Mouse (Mus musculus): ENCODE data around the gene Tmx2. TPM values are rescaled to one million over a fixed set of nuclear protein-coding genes. Genes with fewer than 3 reads are reported as not detected.

The Tmx2 gene
- polyA plus RNA-seq, 1 experiment: 57.7 TPM

GRCm38 (mm10) chr2:84669828-84670568 lies 8.9 kb downstream of the Tmx2 start:
- peak overlapping the region; percentile 70 for H3K4me3 ChIP-seq (replicated peaks; ENCODE audit: extremely low read depth, low read depth, low read length)
- 3% methylated on average over 37 of the region's 39 CpGs for WGBS
- H3K4me1 ChIP-seq (ENCODE audit: control insufficient read depth, insufficient read depth, low read length): no peaks in the 10 kb centered on the region; the same call in 1 of the 2 replicates
- DNase-seq: no peak
- TF ChIP-seq CTCF (IDR thresholded peaks at IDR 0.05; ENCODE audit: insufficient read depth, low read length): no peak
- no peak for TF ChIP-seq POLR2A (IDR thresholded peaks at IDR 0.05; ENCODE audit: borderline replicate concordance, extremely low read depth, low read depth, low read length)

GRCm38 (mm10) chr2:84666081-84666480 lies 12.9 kb downstream of the Tmx2 start:
- no peak for DNase-seq
- Histone ChIP-seq H3K4me1 (ENCODE audit: control insufficient read depth, insufficient read depth, low read length) (no peaks in the 10 kb centered on the region; the same call in 1 of the 2 replicates), H3K4me3 (replicated peaks; ENCODE audit: extremely low read depth, low read depth, low read length) (no peak overlapping the region)
- TF ChIP-seq CTCF (IDR thresholded peaks at IDR 0.05; ENCODE audit: insufficient read depth, low read length) (no peak), POLR2A (IDR thresholded peaks at IDR 0.05; ENCODE audit: borderline replicate concordance, extremely low read depth, low read depth, low read length) (no peak)
- 38% methylated on average over 12 of the region's 12 CpGs for WGBS

- WGBS: 39% methylated on average over 2 of the region's 2 CpGs
- peak; percentile 48 for DNase-seq
- peaks cover 2% of the 10 kb centered on the region; the same call in 1 of the 2 replicates for H3K4me1 ChIP-seq (ENCODE audit: control insufficient read depth, insufficient read depth, low read length)
- TF ChIP-seq POLR2A (IDR thresholded peaks at IDR 0.05; ENCODE audit: borderline replicate concordance, extremely low read depth, low read depth, low read length) (no peak), CTCF (IDR thresholded peaks at IDR 0.05; ENCODE audit: insufficient read depth, low read length) (peak; percentile 10; the same call in 1 of the 2 replicates)
- no peak overlapping the region for H3K4me3 ChIP-seq (replicated peaks; ENCODE audit: extremely low read depth, low read depth, low read length)
These were observed 16.1 kb downstream of the Tmx2 start for GRCm38 (mm10) chr2:84662866-84663265.

GRCm38 (mm10) chr2:84660253-84660652 lies 18.7 kb downstream of the Tmx2 start:
- WGBS: 49% methylated on average over 3 of the region's 3 CpGs
- DNase-seq: no peak
- no peak overlapping the region for H3K4me3 ChIP-seq (replicated peaks; ENCODE audit: extremely low read depth, low read depth, low read length)
- TF ChIP-seq POLR2A (IDR thresholded peaks at IDR 0.05; ENCODE audit: borderline replicate concordance, extremely low read depth, low read depth, low read length) (no peak), CTCF (IDR thresholded peaks at IDR 0.05; ENCODE audit: insufficient read depth, low read length) (peak; percentile 44; the same call in 1 of the 2 replicates)
- peaks cover 2% of the 10 kb centered on the region; the same call in 1 of the 2 replicates for H3K4me1 ChIP-seq (ENCODE audit: control insufficient read depth, insufficient read depth, low read length)

- TF ChIP-seq POLR2A (IDR thresholded peaks at IDR 0.05; ENCODE audit: borderline replicate concordance, extremely low read depth, low read depth, low read length): no peak
- TF ChIP-seq CTCF (IDR thresholded peaks at IDR 0.05; ENCODE audit: insufficient read depth, low read length): no peak
- 95% methylated on average over 32 of the region's 32 CpGs for WGBS
- no peak within 1 kb of the TSS for H3K4me3 ChIP-seq (replicated peaks; ENCODE audit: extremely low read depth, low read depth, low read length)
These were observed 20.1 kb downstream of the Tmx2 start, which contains the start of gene Btbd18 for GRCm38 (mm10) chr2:84658806-84659205. Btbd18 (plus strand) TSS chr2:84659079.

GRCm38 (mm10) chr2:84655864-84656263 lies 23.1 kb downstream of the Tmx2 start:
- peaks cover 2% of the 10 kb centered on the region; the same call in 1 of the 2 replicates for H3K4me1 ChIP-seq (ENCODE audit: control insufficient read depth, insufficient read depth, low read length)
- DNase-seq: no peak
- TF ChIP-seq POLR2A (IDR thresholded peaks at IDR 0.05; ENCODE audit: borderline replicate concordance, extremely low read depth, low read depth, low read length) (no peak), CTCF (IDR thresholded peaks at IDR 0.05; ENCODE audit: insufficient read depth, low read length) (no peak)
- no peak overlapping the region for H3K4me3 ChIP-seq (replicated peaks; ENCODE audit: extremely low read depth, low read depth, low read length)
- 58% methylated on average over 1 of the region's 1 CpGs for WGBS

More at GRCm38 (mm10) chr2:84658806-84659205, 20.1 kb downstream of the Tmx2 start, which contains the start of gene Btbd18:
- DNase-seq: no peak
- H3K4me1 ChIP-seq (ENCODE audit: control insufficient read depth, insufficient read depth, low read length): peaks cover 2% of the 10 kb centered on the region; the same call in 1 of the 2 replicates

GRCm38 (mm10) chr2:84653354-84653753 lies 25.6 kb downstream of the Tmx2 start:
- Histone ChIP-seq H3K4me1 (ENCODE audit: control insufficient read depth, insufficient read depth, low read length) (no peaks in the 10 kb centered on the region), H3K4me3 (replicated peaks; ENCODE audit: extremely low read depth, low read depth, low read length) (no peak overlapping the region)
- TF ChIP-seq CTCF (IDR thresholded peaks at IDR 0.05; ENCODE audit: insufficient read depth, low read length) (no peak), POLR2A (IDR thresholded peaks at IDR 0.05; ENCODE audit: borderline replicate concordance, extremely low read depth, low read depth, low read length) (no peak)
- no peak for DNase-seq

- Histone ChIP-seq H3K4me3 (replicated peaks; ENCODE audit: extremely low read depth, low read depth, low read length) (peak within 1 kb of the TSS; percentile 98), H3K4me1 (ENCODE audit: control insufficient read depth, insufficient read depth, low read length) (peaks cover 4% of the 10 kb centered on the region)
- peak; percentile 83 for DNase-seq
- no peak for TF ChIP-seq CTCF (IDR thresholded peaks at IDR 0.05; ENCODE audit: insufficient read depth, low read length)
- peak; percentile 98 for TF ChIP-seq POLR2A (IDR thresholded peaks at IDR 0.05; ENCODE audit: borderline replicate concordance, extremely low read depth, low read depth, low read length)
- 1% methylated on average over 15 of the region's 15 CpGs for WGBS
These were observed 28.3 kb downstream of the Tmx2 start, which contains the start of gene Ctnnd1 for GRCm38 (mm10) chr2:84650464-84651195. Ctnnd1 (minus strand) TSS chr2:84650765.

GRCm38 (mm10) chr2:84649674-84650073 lies 29.3 kb downstream of the Tmx2 start:
- 1% methylated on average over 10 of the region's 10 CpGs for WGBS
- Histone ChIP-seq H3K4me3 (replicated peaks; ENCODE audit: extremely low read depth, low read depth, low read length) (peak overlapping the region; percentile 98), H3K4me1 (ENCODE audit: control insufficient read depth, insufficient read depth, low read length) (peaks cover 4% of the 10 kb centered on the region)
- DNase-seq: peak; percentile 51
- TF ChIP-seq CTCF (IDR thresholded peaks at IDR 0.05; ENCODE audit: insufficient read depth, low read length) (no peak), POLR2A (IDR thresholded peaks at IDR 0.05; ENCODE audit: borderline replicate concordance, extremely low read depth, low read depth, low read length) (0 out of 2 replicates have a peak, but pooled peaks have one; percentile 19)

Measured in lung, adult 2 months (tissue).